Mouse (Mus musculus): ENCODE measurements around the gene Mapkap1.

The Mapkap1 gene

GRCm38 (mm10) chr2:34644571-34645526, 238.3 kb downstream of the Mapkap1 start:
- in situ Hi-C loops (cut with MboI; ENCODE audit: low pct_unique_long_range_greater_than_20kb in 1 of 2, low sequenced_read_pairs in 2 of 2, unreplicated experiment in 1 of 2), result no loop called here

GRCm38 (mm10) chr2:34645851-34646540, 239.4 kb downstream of the Mapkap1 start:
- in situ Hi-C loops (cut with MboI; ENCODE audit: low pct_unique_long_range_greater_than_20kb in 1 of 2, low sequenced_read_pairs in 2 of 2, unreplicated experiment in 1 of 2), result no loop called here

GRCm38 (mm10) chr2:34646541-34646865, 239.9 kb downstream of the Mapkap1 start:
- in situ Hi-C loops (cut with MboI; ENCODE audit: low pct_unique_long_range_greater_than_20kb in 1 of 2, low sequenced_read_pairs in 2 of 2, unreplicated experiment in 1 of 2), result no loop called here

DNA sequence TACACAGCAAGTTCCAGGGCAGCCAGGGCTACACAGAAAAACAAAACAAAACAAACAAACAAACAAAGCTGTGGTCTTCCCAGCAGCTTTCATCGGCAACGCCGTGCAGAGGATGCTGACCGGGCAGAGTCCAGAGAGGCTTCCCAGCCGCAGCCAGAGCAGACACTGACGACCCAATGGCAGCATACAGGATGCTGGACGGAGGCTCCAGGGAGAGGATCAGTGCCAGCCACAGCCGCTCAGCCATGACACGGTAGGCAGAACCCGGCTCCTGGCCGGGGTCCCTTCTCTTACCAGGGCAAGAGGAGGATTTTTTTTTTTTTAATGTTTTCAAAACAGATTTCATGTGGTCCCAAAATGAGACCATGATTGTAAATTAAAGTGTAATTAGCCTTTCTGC, 240.8 kb downstream of the Mapkap1 start:
- in situ Hi-C loops (cut with MboI; ENCODE audit: low pct_unique_long_range_greater_than_20kb in 1 of 2, low sequenced_read_pairs in 2 of 2, unreplicated experiment in 1 of 2), result no loop called here

DNA sequence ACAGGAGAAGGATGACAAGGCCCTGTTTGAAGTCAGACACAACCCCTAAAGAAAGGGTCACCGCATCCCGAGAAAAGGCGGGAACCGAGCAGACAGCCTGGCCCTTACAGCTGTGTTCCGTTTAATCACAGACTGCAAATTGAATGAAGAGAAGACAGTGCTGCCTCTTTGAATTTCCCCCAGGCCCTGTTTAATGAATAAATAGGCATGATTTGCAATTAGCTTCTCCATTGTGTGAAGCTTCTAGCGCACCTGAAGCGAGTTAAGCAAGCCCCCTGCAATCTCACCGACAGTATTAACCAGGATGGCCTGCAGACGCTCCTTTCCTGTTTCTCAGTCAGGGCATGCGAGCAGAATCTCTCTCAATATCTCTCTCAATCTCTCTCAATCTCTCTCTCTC, 261.2 kb downstream of the Mapkap1 start:
- in situ Hi-C loops (cut with MboI; ENCODE audit: low pct_unique_long_range_greater_than_20kb in 1 of 2, low sequenced_read_pairs in 2 of 2, unreplicated experiment in 1 of 2), result no loop called here

DNA sequence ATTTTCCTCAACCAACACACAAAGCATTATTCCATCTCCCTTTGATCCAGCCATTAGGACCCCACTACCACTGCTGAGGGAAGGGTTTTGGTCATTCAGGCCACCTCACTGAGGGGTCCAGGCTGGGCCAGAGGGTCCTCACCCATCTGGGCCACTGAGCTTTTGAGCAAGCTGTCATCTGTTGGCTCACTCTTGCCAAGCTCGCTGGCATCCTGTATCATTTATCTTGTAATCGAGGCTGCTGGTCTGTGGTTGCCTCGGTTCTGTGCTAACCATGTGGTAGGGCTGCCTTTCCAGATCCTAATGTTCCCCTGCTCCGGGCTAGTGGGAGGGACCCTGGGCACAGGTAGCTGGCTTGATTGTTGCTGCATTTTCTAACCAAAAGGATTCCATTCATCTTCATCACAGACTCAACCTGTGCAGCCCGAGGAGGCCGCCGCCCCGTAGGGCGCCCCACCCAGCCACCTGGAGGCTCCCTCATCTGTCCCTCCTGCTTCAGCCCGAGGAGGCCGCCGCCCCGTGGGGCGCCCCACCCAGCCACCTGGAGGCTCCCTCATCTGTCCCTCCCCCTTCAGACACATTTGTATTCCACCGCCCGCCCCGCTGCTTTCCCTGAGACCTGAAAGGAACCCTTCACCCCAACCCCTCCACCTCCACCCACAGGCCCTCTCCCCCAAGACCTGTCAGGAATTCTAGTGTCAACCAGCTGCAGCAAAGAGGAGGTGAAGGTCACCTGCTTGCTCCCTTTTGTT, 262.0 kb downstream of the Mapkap1 start:
- in situ Hi-C loops (cut with MboI; ENCODE audit: low pct_unique_long_range_greater_than_20kb in 1 of 2, low sequenced_read_pairs in 2 of 2, unreplicated experiment in 1 of 2), result no loop called here

- in situ Hi-C loops (cut with MboI; ENCODE audit: low pct_unique_long_range_greater_than_20kb in 1 of 2, low sequenced_read_pairs in 2 of 2, unreplicated experiment in 1 of 2), result no loop called here
These were observed 262.7 kb downstream of the Mapkap1 start for GRCm38 (mm10) chr2:34669203-34669746.

DNA sequence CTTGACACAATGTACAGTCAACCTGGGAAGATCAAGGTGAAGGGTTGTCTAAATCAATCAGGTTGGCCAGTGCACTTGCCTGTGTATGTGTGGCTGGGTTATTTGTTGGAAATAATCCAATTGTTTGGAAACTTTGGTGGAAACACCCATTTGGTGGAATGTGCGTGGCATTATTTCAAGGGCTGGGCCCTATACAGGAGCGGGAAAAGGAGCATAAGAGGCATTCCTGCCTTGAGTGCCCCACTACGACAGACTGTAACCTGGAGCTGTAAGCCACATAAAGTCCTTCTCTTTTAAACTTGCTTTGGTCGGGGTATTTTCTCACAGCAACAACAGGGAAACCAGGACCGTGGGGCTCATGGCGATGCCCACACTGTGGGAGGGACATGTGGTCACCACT, 263.9 kb downstream of the Mapkap1 start:
- in situ Hi-C loops (cut with MboI; ENCODE audit: low pct_unique_long_range_greater_than_20kb in 1 of 2, low sequenced_read_pairs in 2 of 2, unreplicated experiment in 1 of 2), result no loop called here

GRCm38 (mm10) chr2:34671385-34672026, 264.9 kb downstream of the Mapkap1 start:
- in situ Hi-C loops (cut with MboI; ENCODE audit: low pct_unique_long_range_greater_than_20kb in 1 of 2, low sequenced_read_pairs in 2 of 2, unreplicated experiment in 1 of 2), result no loop called here

GRCm38 (mm10) chr2:34673846-34674245, 267.3 kb downstream of the Mapkap1 start:
- in situ Hi-C loops (cut with MboI; ENCODE audit: low pct_unique_long_range_greater_than_20kb in 1 of 2, low sequenced_read_pairs in 2 of 2, unreplicated experiment in 1 of 2), result no loop called here

Data from mouse embryonic stem cell (cell line).